Mouse (Mus musculus) thymus, adult 2 months (tissue): Measurements from ENCODE around the gene Dynlrb2.

Source experiments
- CTCF ChIP-seq: fragments of 200-500 bp; IDR thresholded peaks from 2 replicates; pipeline ENCODE4 v1.5.1; 2012; ENCODE audit warnings: mild to moderate bottlenecking, control low read depth, low read length, moderate library complexity, borderline replicate concordance; ENCODE audit not compliant: control insufficient read depth, poor library complexity, insufficient read depth; ENCODE audit errors: extremely low read depth
- POLR2A ChIP-seq: fragments of 200-500 bp; IDR thresholded peaks from 2 replicates; pipeline ENCODE4 v1.6.1; 2012; ENCODE audit warnings: mild to moderate bottlenecking, low read length, control low read depth, moderate library complexity; ENCODE audit not compliant: control insufficient read depth, poor library complexity, insufficient read depth; ENCODE audit errors: extremely low read depth

- no peak for TF ChIP-seq POLR2A
- TF ChIP-seq CTCF, result no peak
These were observed 24.0 kb downstream of the Dynlrb2 start for GRCm38 (mm10) chr8:116528736-116529135.
